ENCODE assay signal across 15 mouse cellular contexts in genomic region chr3:51179460-51180146, GRCm38 (mm10). TPM values are rescaled to one million over a fixed set of nuclear protein-coding genes. Genes with fewer than 3 reads are reported as not detected.
DNase-seq lines count a peak whose midpoint lies in the region; ATAC-seq and TF ChIP-seq lines count a peak whose summit lies in the region.
"Had no signal": no experiment of that assay in that cellular context is flagged by ENCODE, and none has a peak within 500 bp of the region (broad histone marks: within the 10 kb centered on the region; RNA-seq: fewer than 3 reads in every experiment).

No protein-coding gene starts in this region.

- WGBS in forebrain, postnatal 0 days: 59% methylated on average over 6 of the region's 6 CpGs
- 89% methylated on average over 6 of the region's 6 CpGs for WGBS in forebrain, embryonic 11.5 days
- 75% methylated on average over 6 of the region's 6 CpGs for WGBS in midbrain, embryonic 16.5 days
- 93% methylated on average over 6 of the region's 6 CpGs for WGBS in midbrain, embryonic 10.5 days
- WGBS in hindbrain, postnatal 0 days: 53% methylated on average over 6 of the region's 6 CpGs

- peak; percentile 54 for DNase-seq in forebrain, postnatal 0 days
- no peak for DNase-seq in forebrain, embryonic 11.5 days (ENCODE audit: low spot score)
- no peak for DNase-seq in midbrain, embryonic 10.5 days (ENCODE audit: low spot score)
- DNase-seq in Muller cell, postnatal 12 days (ENCODE audit: inconsistent ontology term): peak; percentile 45
- DNase-seq in hindbrain, postnatal 0 days (ENCODE audit: low spot score): peak; percentile 75
- no peak for DNase-seq in spleen, postnatal 36 days (ENCODE audit: low spot score in 2 of 2)
- DNase-seq: adrenal gland, postnatal 14 days; cerebellum, adult 9-10 months; gastrocnemius, postnatal 14 days; heart, postnatal 10 days; kidney, postnatal 4 days; lung, postnatal 10 days had no signal

- peak; percentile 45 for ATAC-seq in forebrain, postnatal 0 days
- ATAC-seq in forebrain, embryonic 11.5 days (replicated peaks; ENCODE audit: low FRiP score): no peak
- peak; percentile 44; the same call in 1 of the 2 replicates for ATAC-seq in midbrain, embryonic 16.5 days
- ATAC-seq in hindbrain, postnatal 0 days: peak; percentile 85

- no peaks in the 10 kb centered on the region for H3K4me1 ChIP-seq in forebrain, postnatal 0 days (ENCODE audit: insufficient read depth)
- no peaks in the 10 kb centered on the region for H3K4me1 ChIP-seq in forebrain, embryonic 11.5 days (replicated peaks; ENCODE audit: control insufficient read depth, insufficient read depth, low read length)
- no peaks in the 10 kb centered on the region for H3K4me1 ChIP-seq in midbrain, embryonic 16.5 days (ENCODE audit: control insufficient read depth, insufficient read depth, low read length)
- H3K4me1 ChIP-seq in midbrain, embryonic 10.5 days: peaks cover 7% of the 10 kb centered on the region
- H3K4me1 ChIP-seq in hindbrain, postnatal 0 days (ENCODE audit: insufficient read depth, low read length): no peaks in the 10 kb centered on the region; the same call in 1 of the 2 replicates

- no peaks in the 10 kb centered on the region for H3K36me3 ChIP-seq in forebrain, postnatal 0 days (ENCODE audit: insufficient read depth)
- H3K36me3 ChIP-seq in forebrain, embryonic 11.5 days (ENCODE audit: control insufficient read depth, insufficient read depth, low read length): no peaks in the 10 kb centered on the region
- no peaks in the 10 kb centered on the region for H3K36me3 ChIP-seq in midbrain, embryonic 16.5 days (ENCODE audit: control insufficient read depth, insufficient read depth, low read length)
- H3K36me3 ChIP-seq in midbrain, embryonic 10.5 days: no peaks in the 10 kb centered on the region
- H3K36me3 ChIP-seq in hindbrain, postnatal 0 days (ENCODE audit: insufficient read depth, low read length): no peaks in the 10 kb centered on the region
- H3K36me3 ChIP-seq: G1E had no signal

- no peaks in the 10 kb centered on the region for H3K9me3 ChIP-seq in forebrain, postnatal 0 days (ENCODE audit: low read length)
- no peaks in the 10 kb centered on the region for H3K9me3 ChIP-seq in forebrain, embryonic 11.5 days (ENCODE audit: control insufficient read depth, low read length)
- H3K9me3 ChIP-seq in midbrain, embryonic 16.5 days (replicated peaks; ENCODE audit: control insufficient read depth, low read length, poor library complexity, severe bottlenecking): no peaks in the 10 kb centered on the region
- H3K9me3 ChIP-seq in midbrain, embryonic 10.5 days (replicated peaks): no peaks in the 10 kb centered on the region
- H3K9me3 ChIP-seq in hindbrain, postnatal 0 days (ENCODE audit: low read length): no peaks in the 10 kb centered on the region
- H3K9me3 ChIP-seq: G1E had no signal

- H3K9ac ChIP-seq in forebrain, postnatal 0 days: no peak overlapping the region
- no peak overlapping the region for H3K9ac ChIP-seq in forebrain, embryonic 11.5 days (ENCODE audit: low read length)
- H3K9ac ChIP-seq in midbrain, embryonic 16.5 days (ENCODE audit: low read depth, low read length): no peak overlapping the region
- no peak overlapping the region for H3K9ac ChIP-seq in hindbrain, postnatal 0 days (replicated peaks; ENCODE audit: low read length)

- no peak overlapping the region for H3K27ac ChIP-seq in forebrain, postnatal 0 days (ENCODE audit: low read depth, low read length)
- no peak overlapping the region for H3K27ac ChIP-seq in forebrain, embryonic 11.5 days (ENCODE audit: low read depth, low read length)
- no peak overlapping the region for H3K27ac ChIP-seq in midbrain, embryonic 16.5 days (ENCODE audit: low read length)
- no peak overlapping the region for H3K27ac ChIP-seq in midbrain, embryonic 10.5 days (replicated peaks)
- H3K27ac ChIP-seq in hindbrain, postnatal 0 days: no peak overlapping the region; the same call in 1 of the 2 replicates

- H3K4me2 ChIP-seq in forebrain, postnatal 0 days (ENCODE audit: low read depth): no peak overlapping the region
- H3K4me2 ChIP-seq in forebrain, embryonic 11.5 days (ENCODE audit: low read depth, low read length, severe bottlenecking): no peak overlapping the region
- H3K4me2 ChIP-seq in midbrain, embryonic 16.5 days (ENCODE audit: low read length): no peak overlapping the region
- H3K4me2 ChIP-seq in hindbrain, postnatal 0 days (ENCODE audit: low read depth, low read length): no peak overlapping the region

- TF ChIP-seq CTCF in forebrain, postnatal 0 days (IDR thresholded peaks at IDR 0.05; ENCODE audit: low read depth): no peak
- TF ChIP-seq CTCF in hindbrain, postnatal 0 days (IDR thresholded peaks at IDR 0.05; ENCODE audit: low read depth): no peak

- H3K27me3 ChIP-seq in forebrain, postnatal 0 days (ENCODE audit: insufficient read depth, low read length): no peaks in the 10 kb centered on the region
- no peaks in the 10 kb centered on the region for H3K27me3 ChIP-seq in forebrain, embryonic 11.5 days (ENCODE audit: control insufficient read depth, insufficient read depth, low read length)
- H3K27me3 ChIP-seq in midbrain, embryonic 16.5 days (ENCODE audit: control insufficient read depth, insufficient read depth, low read depth, low read length): no peaks in the 10 kb centered on the region
- H3K27me3 ChIP-seq in midbrain, embryonic 10.5 days (ENCODE audit: low read depth, poor library complexity, severe bottlenecking): no peaks in the 10 kb centered on the region
- no peaks in the 10 kb centered on the region for H3K27me3 ChIP-seq in hindbrain, postnatal 0 days (ENCODE audit: insufficient read depth, low read length)

- no peak overlapping the region for H3K4me3 ChIP-seq in forebrain, postnatal 0 days (ENCODE audit: low read depth, low read length)
- no peak overlapping the region for H3K4me3 ChIP-seq in forebrain, embryonic 11.5 days (ENCODE audit: low read depth, low read length)
- H3K4me3 ChIP-seq in midbrain, embryonic 16.5 days (ENCODE audit: low read depth, low read length): no peak overlapping the region
- H3K4me3 ChIP-seq in midbrain, embryonic 10.5 days: no peak overlapping the region
- H3K4me3 ChIP-seq in hindbrain, postnatal 0 days (ENCODE audit: low read length): no peak overlapping the region
- H3K4me3 ChIP-seq: myocyte had no signal

RNA-seq across cellular contexts. Expression of gene Noct, which starts 44.6 kb away (rescaled TPM):
- total RNA-seq in forebrain, postnatal 0 days (2014; rRNA removed): 31.5 and 33.7 TPM in 2 replicates
- polyA plus RNA-seq in forebrain, postnatal 0 days (2015; fragmentation: Nextera tagmentation; extraction: Ambion mirVana): 27.0 and 32.6 TPM in 2 replicates
- 14.7 and 15.2 TPM in 2 replicates for polyA plus RNA-seq in forebrain, embryonic 11.5 days (2014; fragmentation: Nextera tagmentation; extraction: Ambion mirVana)
- polyA plus RNA-seq in midbrain, embryonic 16.5 days (2015; fragmentation: Nextera tagmentation; extraction: Ambion mirVana): 29.0 and 30.8 TPM in 2 replicates
- polyA plus RNA-seq in midbrain, embryonic 10.5 days (2016; fragmentation: Nextera tagmentation; extraction: Ambion mirVana): 9.3 and 9.8 TPM in 2 replicates
- total RNA-seq in hindbrain, postnatal 0 days (2014; rRNA removed): 40.8 and 41.9 TPM in 2 replicates
- polyA plus RNA-seq in hindbrain, postnatal 0 days (2015; fragmentation: Nextera tagmentation; extraction: Ambion mirVana): 27.7 and 31.6 TPM in 2 replicates

Comparison
In these comparisons a context has a peak if more than half of its experiments do, and no peak if none do; other contexts are left out.
1. DNase-seq: peak in forebrain, postnatal 0 days (single experiment), Muller cell, postnatal 12 days (single experiment) and hindbrain, postnatal 0 days (single experiment); none in forebrain, embryonic 11.5 days (single experiment), midbrain, embryonic 10.5 days (single experiment) and spleen, postnatal 36 days (0 of 2).